Mouse (Mus musculus): Measurements from ENCODE around the gene Tradd.

- TF ChIP-seq TAL1 (conservative IDR thresholded peaks at IDR 0.05; ENCODE audit: low read depth, low read length) (no peak), GATA1 (IDR thresholded peaks at IDR 0.05; ENCODE audit: borderline replicate concordance, low read length) (no peak)
These were observed 55.0 kb downstream of the Tradd start for GRCm38 (mm10) chr8:105209153-105210110.

Measured in G1E (cell line).